Mouse (Mus musculus): ENCODE results near the gene Mr1. TPM values are rescaled to one million over a fixed set of nuclear protein-coding genes. Genes with fewer than 3 reads are reported as not detected.

Mr1 gene
- polyA plus RNA-seq, 1 experiment from 2014 or later, result 5.9 TPM

GRCm38 (mm10) chr1:155090736-155091135 is 55.9 kb downstream of the Mr1 start:
- 85% methylated on average over 1 of the region's 1 CpGs for WGBS
- Histone ChIP-seq H3K27me3 (replicated peaks) (no peaks in the 10 kb centered on the region), H3K27ac (no peak overlapping the region), H3K4me3 (replicated peaks) (no peak overlapping the region), H3K9me3 (no peaks in the 10 kb centered on the region), H3K4me2 (replicated peaks) (no peak overlapping the region), H3K4me1 (replicated peaks) (peaks cover 52% of the 10 kb centered on the region), H3K9ac (no peak overlapping the region), H3K36me3 (no peaks in the 10 kb centered on the region)
- ATAC-seq, result no peak

GRCm38 (mm10) chr1:155090327-155090726 is 56.3 kb downstream of the Mr1 start:
- Histone ChIP-seq H3K36me3 (no peaks in the 10 kb centered on the region), H3K27ac (no peak overlapping the region), H3K4me3 (replicated peaks) (no peak overlapping the region), H3K9me3 (no peaks in the 10 kb centered on the region), H3K4me2 (replicated peaks) (no peak overlapping the region), H3K27me3 (replicated peaks) (no peaks in the 10 kb centered on the region), H3K9ac (no peak overlapping the region), H3K4me1 (replicated peaks) (peaks cover 55% of the 10 kb centered on the region)
- 91% methylated on average over 7 of the region's 7 CpGs for WGBS
- no peak for ATAC-seq

GRCm38 (mm10) chr1:155088847-155089603 is 57.6 kb downstream of the Mr1 start:
- Histone ChIP-seq H3K4me2 (replicated peaks) (no peak overlapping the region), H3K9ac (no peak overlapping the region), H3K9me3 (no peaks in the 10 kb centered on the region), H3K27me3 (replicated peaks) (no peaks in the 10 kb centered on the region), H3K36me3 (no peaks in the 10 kb centered on the region), H3K27ac (peak overlapping the region; percentile 13), H3K4me1 (replicated peaks) (peaks cover 65% of the 10 kb centered on the region), H3K4me3 (replicated peaks) (no peak overlapping the region)
- no peak for ATAC-seq
- 23% methylated on average over 16 of the region's 16 CpGs for WGBS

- 90% methylated on average over 4 of the region's 4 CpGs for WGBS
- Histone ChIP-seq H3K27ac (no peak overlapping the region), H3K9me3 (no peaks in the 10 kb centered on the region), H3K9ac (no peak overlapping the region), H3K27me3 (replicated peaks) (no peaks in the 10 kb centered on the region), H3K4me2 (replicated peaks) (no peak overlapping the region), H3K36me3 (no peaks in the 10 kb centered on the region), H3K4me1 (replicated peaks) (peaks cover 59% of the 10 kb centered on the region), H3K4me3 (replicated peaks) (no peak overlapping the region)
- no peak for ATAC-seq
Measured at GRCm38 (mm10) chr1:155088046-155088445, 58.6 kb downstream of the Mr1 start.

GRCm38 (mm10) chr1:155086893-155087292 is 59.7 kb downstream of the Mr1 start:
- no peak for ATAC-seq
- Histone ChIP-seq H3K4me1 (replicated peaks) (peaks cover 57% of the 10 kb centered on the region), H3K9me3 (no peaks in the 10 kb centered on the region), H3K27me3 (replicated peaks) (no peaks in the 10 kb centered on the region), H3K4me3 (replicated peaks) (no peak overlapping the region), H3K9ac (no peak overlapping the region), H3K4me2 (replicated peaks) (no peak overlapping the region), H3K27ac (peak overlapping the region; percentile 54; the same call in 1 of the 2 replicates), H3K36me3 (no peaks in the 10 kb centered on the region)
- 25% methylated on average over 4 of the region's 4 CpGs for WGBS

- ATAC-seq, result no peak
- no peaks in the 10 kb centered on the region for H3K36me3 ChIP-seq
- no peak overlapping the region for H3K4me3 ChIP-seq (replicated peaks)
- H3K9ac ChIP-seq, result no peak overlapping the region
- WGBS, result 21% methylated on average over 7 of the region's 7 CpGs
- peaks cover 57% of the 10 kb centered on the region for H3K4me1 ChIP-seq (replicated peaks)
- H3K4me2 ChIP-seq (replicated peaks), result no peak overlapping the region
- no peaks in the 10 kb centered on the region for H3K9me3 ChIP-seq
- H3K27me3 ChIP-seq (replicated peaks), result no peaks in the 10 kb centered on the region
- H3K27ac ChIP-seq, result peak overlapping the region; percentile 54; the same call in 1 of the 2 replicates
Measured at GRCm38 (mm10) chr1:155086416-155086815, 60.2 kb downstream of the Mr1 start.

- Histone ChIP-seq H3K27ac (peak overlapping the region; percentile 92; the same call in 1 of the 2 replicates), H3K4me2 (replicated peaks) (peak overlapping the region; percentile 89), H3K4me1 (replicated peaks) (peaks cover 60% of the 10 kb centered on the region), H3K9me3 (no peaks in the 10 kb centered on the region), H3K9ac (no peak overlapping the region), H3K27me3 (replicated peaks) (no peaks in the 10 kb centered on the region), H3K36me3 (no peaks in the 10 kb centered on the region), H3K4me3 (replicated peaks) (no peak overlapping the region)
- ATAC-seq, result peak; percentile 24
- 43% methylated on average over 8 of the region's 8 CpGs for WGBS
Measured at GRCm38 (mm10) chr1:155084839-155085238, 61.8 kb downstream of the Mr1 start.

GRCm38 (mm10) chr1:155083271-155084265 is 63.0 kb downstream of the Mr1 start:
- no peaks in the 10 kb centered on the region for H3K27me3 ChIP-seq (replicated peaks)
- no peaks in the 10 kb centered on the region for H3K36me3 ChIP-seq
- 1% methylated on average over 34 of the region's 77 CpGs for WGBS
- H3K4me2 ChIP-seq (replicated peaks), result peak overlapping the region; percentile 89
- H3K4me1 ChIP-seq (replicated peaks), result peaks cover 52% of the 10 kb centered on the region
- H3K4me3 ChIP-seq (replicated peaks), result peak overlapping the region; percentile 49
- peak; percentile 92 for ATAC-seq
- H3K9me3 ChIP-seq, result no peaks in the 10 kb centered on the region
- H3K27ac ChIP-seq, result peak overlapping the region; percentile 93
- H3K9ac ChIP-seq, result peak overlapping the region; percentile 59

GRCm38 (mm10) chr1:155082965-155083268 is 63.7 kb downstream of the Mr1 start:
- Histone ChIP-seq H3K27me3 (replicated peaks) (no peaks in the 10 kb centered on the region), H3K27ac (peak overlapping the region; percentile 93), H3K9me3 (no peaks in the 10 kb centered on the region), H3K4me2 (replicated peaks) (peak overlapping the region; percentile 89), H3K4me3 (replicated peaks) (peak overlapping the region; percentile 49), H3K4me1 (replicated peaks) (peaks cover 51% of the 10 kb centered on the region), H3K36me3 (no peaks in the 10 kb centered on the region), H3K9ac (peak overlapping the region; percentile 59)
- under 1% methylated on average over 18 of the region's 18 CpGs for WGBS
- ATAC-seq, result no peak; the same call in 1 of the 2 replicates

GRCm38 (mm10) chr1:155082158-155082964 is 64.3 kb downstream of the Mr1 start:
- WGBS, result 24% methylated on average over 11 of the region's 11 CpGs
- ATAC-seq, result no peak
- Histone ChIP-seq H3K27me3 (replicated peaks) (no peaks in the 10 kb centered on the region), H3K4me2 (replicated peaks) (peak overlapping the region; percentile 89), H3K27ac (peak overlapping the region; percentile 93), H3K4me3 (replicated peaks) (peak overlapping the region; percentile 49), H3K4me1 (replicated peaks) (peaks cover 50% of the 10 kb centered on the region), H3K9me3 (no peaks in the 10 kb centered on the region), H3K9ac (peak overlapping the region; percentile 59; the same call in 1 of the 2 replicates), H3K36me3 (no peaks in the 10 kb centered on the region)

GRCm38 (mm10) chr1:155077675-155078074 is 68.9 kb downstream of the Mr1 start:
- WGBS, result 53% methylated on average over 3 of the region's 3 CpGs
- peaks cover 28% of the 10 kb centered on the region for H3K4me1 ChIP-seq (replicated peaks)

More at GRCm38 (mm10) chr1:155077675-155078074, 68.9 kb downstream of the Mr1 start:
- no peak for ATAC-seq
- Histone ChIP-seq H3K9me3 (no peaks in the 10 kb centered on the region), H3K4me2 (replicated peaks) (no peak overlapping the region), H3K4me3 (replicated peaks) (no peak overlapping the region), H3K9ac (no peak overlapping the region), H3K36me3 (no peaks in the 10 kb centered on the region), H3K27ac (no peak overlapping the region), H3K27me3 (replicated peaks) (no peaks in the 10 kb centered on the region)

All from intestine, embryonic 15.5 days (tissue).